In genomic region chrX:11859396-11859795, GRCm38 (mm10) we compare ENCODE assay signal across 17 mouse cellular contexts.
A peak's percentile ranks its signal among the peaks of the same experiment; 100 is the strongest.
DNase-seq lines count a peak whose midpoint lies in the region; ATAC-seq and TF ChIP-seq lines count a peak whose summit lies in the region.
"Had no signal": no experiment of that assay in that cellular context is flagged by ENCODE, and none has a peak within 500 bp of the region (broad histone marks: within the 10 kb centered on the region; RNA-seq: fewer than 3 reads in every experiment).

No protein-coding gene starts in this region.

- no peak overlapping the region for H3K27ac ChIP-seq in heart, adult 2 months
- H3K27ac ChIP-seq in heart, embryonic 12.5 days (ENCODE audit: poor library complexity, severe bottlenecking): no peak overlapping the region
- no peak overlapping the region for H3K27ac ChIP-seq in stomach, postnatal 0 days (replicated peaks)
- H3K27ac ChIP-seq in thymus, adult 2 months (ENCODE audit: control insufficient read depth, insufficient read depth, low read length): no peak overlapping the region
- H3K27ac ChIP-seq: embryonic facial prominence, embryonic 12.5 days; midbrain, embryonic 12.5 days; neural tube, embryonic 12.5 days had no signal

- no peaks in the 10 kb centered on the region for H3K27me3 ChIP-seq in heart, adult 2 months (ENCODE audit: control insufficient read depth, insufficient read depth, low read length)
- H3K27me3 ChIP-seq in heart, embryonic 12.5 days (replicated peaks): peaks cover 45% of the 10 kb centered on the region
- no peaks in the 10 kb centered on the region for H3K27me3 ChIP-seq in stomach, postnatal 0 days (ENCODE audit: control insufficient read depth, insufficient read depth, low read length)
- no peaks in the 10 kb centered on the region for H3K27me3 ChIP-seq in thymus, adult 2 months (ENCODE audit: control insufficient read depth, insufficient read depth, low read length)

- DNase-seq in heart, adult 2 months: no peak
- peak; percentile 39 for DNase-seq in left cerebral cortex, postnatal 4 days
- no peak for DNase-seq in left cerebral cortex, postnatal 25 days (ENCODE audit: low spot score in 2 of 2)
- peak; percentile 7 for DNase-seq in right cerebral cortex, postnatal 4 days
- no peak for DNase-seq in right cerebral cortex, postnatal 36 days (ENCODE audit: low spot score in 2 of 2)
- DNase-seq in stomach, postnatal 0 days (ENCODE audit: low spot score): no peak
- no peak for DNase-seq in thymus, adult 2 months
- DNase-seq: cerebellum, adult 9-10 months; gastrocnemius, postnatal 14 days; layer of hippocampus, postnatal 36 days; lung, postnatal 14 days had no signal

- no peak overlapping the region for H3K4me3 ChIP-seq in heart, adult 2 months
- H3K4me3 ChIP-seq in heart, embryonic 12.5 days: no peak overlapping the region
- H3K4me3 ChIP-seq in stomach, postnatal 0 days (ENCODE audit: low read depth, low read length): no peak overlapping the region
- H3K4me3 ChIP-seq in thymus, adult 2 months (ENCODE audit: control insufficient read depth, insufficient read depth, low read length): no peak overlapping the region
- H3K4me3 ChIP-seq: embryonic facial prominence, embryonic 12.5 days; midbrain, embryonic 12.5 days; neural tube, embryonic 12.5 days had no signal

- no peak for TF ChIP-seq EP300 in heart, adult 2 months (IDR thresholded peaks at IDR 0.05; ENCODE audit: insufficient read depth, low read depth, low read length)
- no peak for TF ChIP-seq EP300 in stomach, postnatal 0 days (optimal IDR thresholded peaks at IDR 0.05)

- H3K9ac ChIP-seq in heart, adult 2 months (ENCODE audit: low read depth, low read length): no peak overlapping the region
- H3K9ac ChIP-seq in heart, embryonic 12.5 days: no peak overlapping the region
- H3K9ac ChIP-seq in stomach, postnatal 0 days (ENCODE audit: low read length): no peak overlapping the region
- H3K9ac ChIP-seq: embryonic facial prominence, embryonic 12.5 days; midbrain, embryonic 12.5 days; neural tube, embryonic 12.5 days had no signal

- no peak for ATAC-seq in heart, embryonic 12.5 days (ENCODE audit: insufficient number of reproducible peaks, low FRiP score)
- no peak for ATAC-seq in stomach, postnatal 0 days (ENCODE audit: low FRiP score, low TSS enrichment)
- ATAC-seq: CD4-positive, CD25-positive, alpha-beta regulatory T cell, adult 4 months had no signal

- no peaks in the 10 kb centered on the region for H3K9me3 ChIP-seq in heart, embryonic 12.5 days (replicated peaks)
- H3K9me3 ChIP-seq in stomach, postnatal 0 days (ENCODE audit: control insufficient read depth, low read length): no peaks in the 10 kb centered on the region
- H3K9me3 ChIP-seq: embryonic facial prominence, embryonic 12.5 days; midbrain, embryonic 12.5 days; neural tube, embryonic 12.5 days had no signal

- no peaks in the 10 kb centered on the region for H3K79me2 ChIP-seq in heart, adult 2 months (replicated peaks; ENCODE audit: control insufficient read depth, insufficient read depth, low read length)

- WGBS in heart, adult 2 months: 54% methylated on average over 9 of the region's 9 CpGs
- WGBS in heart, embryonic 12.5 days: 58% methylated on average over 9 of the region's 9 CpGs
- WGBS in stomach, postnatal 0 days: 55% methylated on average over 9 of the region's 9 CpGs
- 78% methylated on average over 9 of the region's 9 CpGs for WGBS in thymus, adult 2 months

- no peaks in the 10 kb centered on the region for H3K4me1 ChIP-seq in heart, adult 2 months (ENCODE audit: control insufficient read depth, insufficient read depth, low read length)
- peaks cover 32% of the 10 kb centered on the region for H3K4me1 ChIP-seq in heart, embryonic 12.5 days (replicated peaks)
- H3K4me1 ChIP-seq in stomach, postnatal 0 days (replicated peaks; ENCODE audit: control insufficient read depth, insufficient read depth): no peaks in the 10 kb centered on the region
- H3K4me1 ChIP-seq in thymus, adult 2 months (replicated peaks; ENCODE audit: control insufficient read depth, insufficient read depth, low read length): no peaks in the 10 kb centered on the region
- H3K4me1 ChIP-seq: embryonic facial prominence, embryonic 12.5 days had no signal

- no peak for TF ChIP-seq POLR2A in heart, adult 2 months (IDR thresholded peaks at IDR 0.05; ENCODE audit: insufficient read depth, low read depth, low read length)
- TF ChIP-seq POLR2A in thymus, adult 2 months (IDR thresholded peaks at IDR 0.05; ENCODE audit: control insufficient read depth, extremely low read depth, insufficient read depth, low read length, poor library complexity): no peak

- peak; percentile 36 for TF ChIP-seq CTCF in heart, adult 2 months (IDR thresholded peaks at IDR 0.05)
- peak; percentile 45 for TF ChIP-seq CTCF in stomach, postnatal 0 days (IDR thresholded peaks at IDR 0.05; ENCODE audit: low read depth)
- TF ChIP-seq CTCF in thymus, adult 2 months (IDR thresholded peaks at IDR 0.05; ENCODE audit: borderline replicate concordance, control insufficient read depth, extremely low read depth, insufficient read depth, low read length, poor library complexity): no peak

- H3K36me3 ChIP-seq in heart, adult 2 months (ENCODE audit: control insufficient read depth, insufficient read depth, low read length): no peaks in the 10 kb centered on the region
- no peaks in the 10 kb centered on the region for H3K36me3 ChIP-seq in heart, embryonic 12.5 days
- H3K36me3 ChIP-seq in stomach, postnatal 0 days (ENCODE audit: control insufficient read depth, insufficient read depth, low read length): no peaks in the 10 kb centered on the region
- no peaks in the 10 kb centered on the region for H3K36me3 ChIP-seq in thymus, adult 2 months (ENCODE audit: control insufficient read depth, insufficient read depth, low read length)
- H3K36me3 ChIP-seq: embryonic facial prominence, embryonic 12.5 days; midbrain, embryonic 12.5 days; neural tube, embryonic 12.5 days had no signal

- no peak overlapping the region for H3K4me2 ChIP-seq in heart, embryonic 12.5 days
- H3K4me2 ChIP-seq in stomach, postnatal 0 days (replicated peaks; ENCODE audit: low read depth): no peak overlapping the region
- H3K4me2 ChIP-seq: embryonic facial prominence, embryonic 12.5 days; heart, embryonic 11.5 days; midbrain, embryonic 12.5 days; neural tube, embryonic 12.5 days had no signal

- intact Hi-C loops in heart, adult 2 months (cut with DNase I): no loop called here
- intact Hi-C loops in left cerebral cortex, postnatal 4 days (cut with DNase I): no loop called here
- intact Hi-C loops in left cerebral cortex, postnatal 25 days (cut with DNase I): no loop called here

Comparison
In these comparisons a context has a peak if more than half of its experiments do, and no peak if none do; other contexts are left out.
1. DNase-seq: peak in left cerebral cortex, postnatal 4 days (single experiment) and right cerebral cortex, postnatal 4 days (single experiment); none in heart, adult 2 months (0 of 2), left cerebral cortex, postnatal 25 days (0 of 2), right cerebral cortex, postnatal 36 days (0 of 2), stomach, postnatal 0 days (single experiment) and thymus, adult 2 months (single experiment).